Comparison of ENCODE assay signal across 25 mouse cellular contexts in genomic region chr3:32490076-32490927, GRCm38 (mm10). TPM values are rescaled to one million over a fixed set of nuclear protein-coding genes. Genes with fewer than 3 reads are reported as not detected.
A peak's percentile ranks its signal among the peaks of the same experiment; 100 is the strongest.
DNase-seq lines count a peak whose midpoint lies in the region; ATAC-seq and TF ChIP-seq lines count a peak whose summit lies in the region.
"Had no signal": no experiment of that assay in that cellular context is flagged by ENCODE, and none has a peak within 500 bp of the region (broad histone marks: within the 10 kb centered on the region; RNA-seq: fewer than 3 reads in every experiment).

No protein-coding gene starts in this region.

- H3K4me1 ChIP-seq in intestine, embryonic 15.5 days (replicated peaks): no peaks in the 10 kb centered on the region
- H3K4me1 ChIP-seq in intestine, postnatal 0 days (replicated peaks; ENCODE audit: control insufficient read depth, insufficient read depth, low read length): no peaks in the 10 kb centered on the region
- peaks cover 3% of the 10 kb centered on the region; the same call in 1 of the 2 replicates for H3K4me1 ChIP-seq in megakaryocyte, embryonic 14.5 days
- no peaks in the 10 kb centered on the region; the same call in 1 of the 2 replicates for H3K4me1 ChIP-seq in bone marrow, adult 2 months (ENCODE audit: control insufficient read depth, insufficient read depth, low read length)
- H3K4me1 ChIP-seq: hindbrain, embryonic 12.5 days; liver, embryonic 12.5 days; lung, embryonic 15.5 days; neural tube, embryonic 13.5 days; stomach, embryonic 15.5 days had no signal

- H3K9me3 ChIP-seq in intestine, embryonic 15.5 days: no peaks in the 10 kb centered on the region
- H3K9me3 ChIP-seq in intestine, postnatal 0 days (ENCODE audit: control insufficient read depth): no peaks in the 10 kb centered on the region
- H3K9me3 ChIP-seq in megakaryocyte, embryonic 14.5 days: no peaks in the 10 kb centered on the region
- H3K9me3 ChIP-seq: hindbrain, embryonic 12.5 days; liver, embryonic 12.5 days; lung, embryonic 15.5 days; neural tube, embryonic 13.5 days; stomach, embryonic 15.5 days had no signal

- WGBS in intestine, embryonic 15.5 days: 63% methylated on average over 15 of the region's 15 CpGs
- WGBS in intestine, postnatal 0 days: 67% methylated on average over 15 of the region's 15 CpGs
- WGBS in bone marrow, adult 2 months: 69% methylated on average over 15 of the region's 15 CpGs

- peak; percentile 83 to 84 for DNase-seq in spleen, postnatal 36 days (ENCODE audit: low spot score in 2 of 2)
- no peak for DNase-seq in retina, embryonic 14.5 days (ENCODE audit: low spot score)
- DNase-seq: adrenal gland, adult 8-10 months; cerebellum, adult 11 months; cerebellum, postnatal 36 days; forebrain, postnatal 0 days; gastrocnemius, adult 2 months; right cerebral cortex, postnatal 4 days had no signal

- no peak for TF ChIP-seq POLR2A in bone marrow, adult 2 months (IDR thresholded peaks at IDR 0.05; ENCODE audit: borderline replicate concordance, control insufficient read depth, low read depth, low read length)

- H3K36me3 ChIP-seq in intestine, embryonic 15.5 days: no peaks in the 10 kb centered on the region
- no peaks in the 10 kb centered on the region for H3K36me3 ChIP-seq in intestine, postnatal 0 days (ENCODE audit: control insufficient read depth, insufficient read depth)
- no peaks in the 10 kb centered on the region for H3K36me3 ChIP-seq in megakaryocyte, embryonic 14.5 days (replicated peaks; ENCODE audit: low read length)
- H3K36me3 ChIP-seq: hindbrain, embryonic 12.5 days; liver, embryonic 12.5 days; lung, embryonic 15.5 days; neural tube, embryonic 13.5 days; stomach, embryonic 15.5 days had no signal

- no peak overlapping the region for H3K4me3 ChIP-seq in intestine, embryonic 15.5 days (replicated peaks)
- H3K4me3 ChIP-seq in intestine, postnatal 0 days (ENCODE audit: low read depth, low read length): no peak overlapping the region
- H3K4me3 ChIP-seq in megakaryocyte, embryonic 14.5 days (replicated peaks): peak overlapping the region; percentile 46
- H3K4me3 ChIP-seq in bone marrow, adult 2 months (replicated peaks; ENCODE audit: control insufficient read depth, low read depth, low read length): no peak overlapping the region
- H3K4me3 ChIP-seq: erythroblast, embryonic 14.5 days; gastrocnemius, adult 2 months; heart, adult 2 months; hindbrain, embryonic 12.5 days; liver, embryonic 12.5 days; lung, embryonic 15.5 days; neural tube, embryonic 13.5 days; stomach, embryonic 15.5 days had no signal

- no peak overlapping the region for H3K9ac ChIP-seq in intestine, embryonic 15.5 days
- H3K9ac ChIP-seq in intestine, postnatal 0 days (ENCODE audit: low read depth, low read length): no peak overlapping the region
- H3K9ac ChIP-seq: forebrain, postnatal 0 days; hindbrain, embryonic 12.5 days; liver, embryonic 12.5 days; lung, embryonic 15.5 days; neural tube, embryonic 13.5 days; stomach, embryonic 15.5 days had no signal

- no peaks in the 10 kb centered on the region for H3K27me3 ChIP-seq in intestine, embryonic 15.5 days (replicated peaks)
- H3K27me3 ChIP-seq in intestine, postnatal 0 days (replicated peaks; ENCODE audit: control insufficient read depth, insufficient read depth, low read length): no peaks in the 10 kb centered on the region
- H3K27me3 ChIP-seq in megakaryocyte, embryonic 14.5 days (replicated peaks): peaks cover 9% of the 10 kb centered on the region
- H3K27me3 ChIP-seq: hindbrain, embryonic 12.5 days; liver, embryonic 12.5 days; lung, embryonic 15.5 days; neural tube, embryonic 13.5 days; stomach, embryonic 15.5 days had no signal

- no peak for TF ChIP-seq CTCF in intestine, postnatal 0 days (IDR thresholded peaks at IDR 0.05; ENCODE audit: low read depth)
- TF ChIP-seq CTCF in bone marrow, adult 2 months (IDR thresholded peaks at IDR 0.05; ENCODE audit: control insufficient read depth, insufficient read depth, low read length): no peak

- ATAC-seq in intestine, embryonic 15.5 days: peak; percentile 41; the same call in 1 of the 2 replicates
- ATAC-seq in intestine, postnatal 0 days: no peak
- no peak for ATAC-seq in megakaryocyte, adult 5-6 weeks (ENCODE audit: poor library complexity, severe bottlenecking)
- ATAC-seq in erythroid progenitor cell, adult 5-6 weeks (replicated peaks; ENCODE audit: low FRiP score, poor library complexity, severe bottlenecking): no peak
- ATAC-seq: forebrain, postnatal 0 days; liver, embryonic 12.5 days had no signal

- H3K4me2 ChIP-seq in intestine, embryonic 15.5 days (replicated peaks): no peak overlapping the region
- no peak overlapping the region for H3K4me2 ChIP-seq in intestine, postnatal 0 days (replicated peaks; ENCODE audit: low read depth)
- H3K4me2 ChIP-seq: hindbrain, embryonic 12.5 days; liver, embryonic 12.5 days; lung, embryonic 15.5 days; neural tube, embryonic 13.5 days; stomach, embryonic 15.5 days had no signal

- no peak overlapping the region for H3K27ac ChIP-seq in intestine, embryonic 15.5 days
- H3K27ac ChIP-seq in intestine, postnatal 0 days (ENCODE audit: low read depth, low read length): no peak overlapping the region
- peak overlapping the region; percentile 50 for H3K27ac ChIP-seq in bone marrow, adult 2 months (ENCODE audit: control insufficient read depth, insufficient read depth, low read depth, low read length, poor library complexity)
- H3K27ac ChIP-seq: gastrocnemius, adult 2 months; heart, adult 2 months; hindbrain, embryonic 12.5 days; liver, embryonic 12.5 days; lung, embryonic 15.5 days; neural tube, embryonic 13.5 days; stomach, embryonic 15.5 days had no signal

RNA-seq across cellular contexts. Expression of gene Kcnmb3, which starts 1.7 kb away (rescaled TPM):
- polyA plus RNA-seq in intestine, embryonic 15.5 days (2015; fragmentation: Nextera tagmentation; extraction: Ambion mirVana): not detected in 2 replicates
- 0.07 TPM in 1 of 2 replicates, not detected in the other for polyA plus RNA-seq in intestine, postnatal 0 days (2015; fragmentation: Nextera tagmentation; extraction: Ambion mirVana)
- polyA plus RNA-seq in megakaryocyte, embryonic 14.5 days (2012; ENCODE audit: insufficient read depth, low replicate concordance): not detected in 2 replicates
- total RNA-seq in megakaryocyte, adult 5-6 weeks (2015): not detected in 2 replicates
- not detected in 2 replicates for total RNA-seq in megakaryocyte, adult 5-6 weeks (2017)
- polyA plus RNA-seq in bone marrow, adult 2 months (2011; ENCODE audit: insufficient read depth, insufficient read length, low replicate concordance, missing spikeins): not detected in 2 replicates
- not detected in 2 replicates for total RNA-seq in erythroid progenitor cell, adult 5-6 weeks (2015; ENCODE audit: low replicate concordance)
- total RNA-seq in erythroid progenitor cell, adult 5-6 weeks (2017; ENCODE audit: low replicate concordance): not detected in 2 replicates
- total RNA-seq: forebrain, postnatal 0 days; gastrocnemius, adult 2 months; heart, adult 2 months; megakaryocyte-erythroid progenitor cell, adult 5-6 weeks had no signal
- polyA plus RNA-seq: brain, embryonic 14.5 days; C2C12; erythroblast, embryonic 14.5 days; forebrain, postnatal 0 days; heart, adult 2 months; intestine, embryonic 14.5 days; liver, embryonic 12.5 days; lung, embryonic 15.5 days had no signal

RNA-seq across cellular contexts. Expression of gene Zfp639, which starts 19.8 kb away (rescaled TPM):
- polyA plus RNA-seq in intestine, embryonic 15.5 days (2015; fragmentation: Nextera tagmentation; extraction: Ambion mirVana): 28.2 and 32.9 TPM in 2 replicates
- 18.8 and 19.1 TPM in 2 replicates for polyA plus RNA-seq in intestine, postnatal 0 days (2015; fragmentation: Nextera tagmentation; extraction: Ambion mirVana)
- 2.3 TPM in 1 of 2 replicates, not detected in the other for polyA plus RNA-seq in megakaryocyte, embryonic 14.5 days (2012; ENCODE audit: insufficient read depth, low replicate concordance)
- 32.8 and 37.5 TPM in 2 replicates for total RNA-seq in megakaryocyte, adult 5-6 weeks (2015)
- total RNA-seq in megakaryocyte, adult 5-6 weeks (2017): 36.0 and 39.4 TPM in 2 replicates
- 19.6 and 25.6 TPM in 2 replicates for polyA plus RNA-seq in bone marrow, adult 2 months (2011; ENCODE audit: insufficient read depth, insufficient read length, low replicate concordance, missing spikeins)
- total RNA-seq in erythroid progenitor cell, adult 5-6 weeks (2015; ENCODE audit: low replicate concordance): 46.1 and 51.2 TPM in 2 replicates
- total RNA-seq in erythroid progenitor cell, adult 5-6 weeks (2017; ENCODE audit: low replicate concordance): 12.1 and 18.3 TPM in 2 replicates

RNA-seq across cellular contexts. Expression of gene Mfn1, which starts 39.0 kb away (rescaled TPM):
- polyA plus RNA-seq in intestine, embryonic 15.5 days (2015; fragmentation: Nextera tagmentation; extraction: Ambion mirVana): 27.3 and 29.7 TPM in 2 replicates
- polyA plus RNA-seq in intestine, postnatal 0 days (2015; fragmentation: Nextera tagmentation; extraction: Ambion mirVana): 20.1 and 20.2 TPM in 2 replicates
- polyA plus RNA-seq in megakaryocyte, embryonic 14.5 days (2012; ENCODE audit: insufficient read depth, low replicate concordance): 2.7 TPM in 1 of 2 replicates, not detected in the other
- total RNA-seq in megakaryocyte, adult 5-6 weeks (2015): 20.3 and 29.8 TPM in 2 replicates
- 16.9 and 21.4 TPM in 2 replicates for total RNA-seq in megakaryocyte, adult 5-6 weeks (2017)
- 20.9 and 23.4 TPM in 2 replicates for polyA plus RNA-seq in bone marrow, adult 2 months (2011; ENCODE audit: insufficient read depth, insufficient read length, low replicate concordance, missing spikeins)
- total RNA-seq in erythroid progenitor cell, adult 5-6 weeks (2015; ENCODE audit: low replicate concordance): 27.2 and 40.0 TPM in 2 replicates
- total RNA-seq in erythroid progenitor cell, adult 5-6 weeks (2017; ENCODE audit: low replicate concordance): 15.8 and 51.1 TPM in 2 replicates
